Mouse (Mus musculus): ENCODE data around the gene Olfr401. TPM values are rescaled to one million over a fixed set of nuclear protein-coding genes. Genes with fewer than 3 reads are reported as not detected.
"Not testable (repeated sequence)": the region's sequence is repeated elsewhere in the genome, so short reads cannot be mapped to it uniquely, and the experiment has no call there.

Olfr401 gene
- not detected in 2 replicates for polyA plus RNA-seq (2012; rRNA removed)

DNA sequence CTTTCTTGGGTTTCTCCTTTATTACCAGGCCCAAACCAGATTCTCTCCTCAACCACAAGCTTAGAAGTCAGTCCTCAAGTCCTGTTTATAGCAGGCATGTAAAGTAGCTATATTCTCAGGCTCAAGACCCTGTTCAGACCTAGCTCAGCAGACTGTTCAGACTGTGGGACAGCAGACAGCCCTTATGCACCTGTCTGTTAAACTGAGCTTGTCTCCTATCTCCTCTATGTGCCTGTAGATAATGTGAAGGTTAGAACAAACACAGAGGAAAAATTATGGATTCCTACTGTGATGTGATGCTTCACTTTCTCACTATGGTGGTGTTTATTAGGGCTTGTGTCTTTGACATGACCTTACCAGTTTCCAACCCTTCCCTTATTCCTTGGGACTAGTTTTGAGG lies at the start of gene Olfr401:
Gene Olfr401 (plus strand): TSS at position 301 of the 400 bp plus-strand sequence.
- H3K4me3 ChIP-seq (ENCODE audit: low read depth, low read length), result no peak within 1 kb of the TSS
- TF ChIP-seq POLR2A (IDR thresholded peaks at IDR 0.05; ENCODE audit: low read depth, low read length) (no peak), CTCF (IDR thresholded peaks at IDR 0.05; ENCODE audit: extremely low read depth, insufficient read length, insufficient replicate concordance, low read depth, low read length) (no peak)
- H3K27me3 ChIP-seq (ENCODE audit: control insufficient read depth, insufficient read depth, low read length), result no peaks in the 10 kb centered on the region
- H3K4me1 ChIP-seq (ENCODE audit: control insufficient read depth, insufficient read depth, insufficient read length, low read length), result no peaks in the 10 kb centered on the region
- H3K36me3 ChIP-seq (ENCODE audit: control insufficient read depth, insufficient read depth, low read length), result no peaks in the 10 kb centered on the region
- H3K27ac ChIP-seq (ENCODE audit: insufficient read depth, low read depth, low read length), result no peak within 1 kb of the TSS

DNA sequence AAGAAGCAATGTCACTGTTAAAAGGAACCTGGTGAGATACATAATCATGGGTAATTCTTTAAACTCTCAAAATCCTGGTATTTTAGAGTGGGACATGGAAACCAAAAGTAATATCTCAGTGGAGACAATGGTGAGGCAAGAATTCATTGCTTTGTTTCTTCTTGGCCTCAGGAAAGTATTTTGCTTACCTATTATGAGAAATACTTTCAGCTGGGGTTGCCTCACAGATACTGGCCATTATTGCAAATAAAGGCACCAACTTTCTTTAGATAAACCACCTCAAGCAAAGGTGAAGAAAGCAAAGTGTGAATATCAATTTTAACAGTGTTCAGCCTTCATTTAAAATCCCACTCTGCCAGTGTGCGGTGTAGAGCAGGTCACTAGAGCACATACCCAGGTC lies 43.9 kb upstream of the Olfr401 start, which contains the start of gene Zfp616:
Gene Zfp616 (plus strand): TSS at position 301 of the 400 bp plus-strand sequence.
- 85% methylated on average over 1 of the region's 1 CpGs for WGBS
- Histone ChIP-seq H3K27ac (ENCODE audit: insufficient read depth, low read depth, low read length) (no peak within 1 kb of the TSS), H3K27me3 (ENCODE audit: control insufficient read depth, insufficient read depth, low read length) (no peaks in the 10 kb centered on the region), H3K4me1 (ENCODE audit: control insufficient read depth, insufficient read depth, insufficient read length, low read length) (no peaks in the 10 kb centered on the region), H3K36me3 (ENCODE audit: control insufficient read depth, insufficient read depth, low read length) (no peaks in the 10 kb centered on the region), H3K4me3 (ENCODE audit: low read depth, low read length) (no peak within 1 kb of the TSS)
- TF ChIP-seq CTCF (IDR thresholded peaks at IDR 0.05; ENCODE audit: extremely low read depth, insufficient read length, insufficient replicate concordance, low read depth, low read length) (no peak), POLR2A (IDR thresholded peaks at IDR 0.05; ENCODE audit: low read depth, low read length) (no peak)

DNA sequence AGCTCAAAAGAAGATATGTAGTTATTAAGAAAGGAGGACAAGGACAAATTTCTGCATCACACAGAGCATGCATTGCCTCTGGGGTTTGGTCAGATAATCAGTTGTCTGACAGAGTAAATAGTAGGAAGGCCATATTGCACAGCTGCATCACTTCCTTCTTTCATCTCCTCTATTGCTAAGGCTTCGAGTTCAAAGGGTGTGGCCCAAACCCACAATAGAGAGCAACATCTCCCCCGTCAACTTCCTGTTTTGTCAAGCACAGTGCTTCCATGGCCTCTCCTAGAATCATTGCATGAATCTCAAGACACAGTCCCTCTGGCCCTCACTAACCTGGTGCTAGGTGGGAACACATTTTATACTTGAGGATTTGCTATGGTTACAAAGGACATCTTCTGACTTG lies 12.8 kb upstream of the Olfr401 start:
- 39% methylated on average over 2 of the region's 2 CpGs for WGBS
- TF ChIP-seq CTCF (IDR thresholded peaks at IDR 0.05; ENCODE audit: extremely low read depth, insufficient read length, insufficient replicate concordance, low read depth, low read length), result no peak
- TF ChIP-seq POLR2A (IDR thresholded peaks at IDR 0.05; ENCODE audit: low read depth, low read length), result no peak
- Histone ChIP-seq H3K27ac (ENCODE audit: insufficient read depth, low read depth, low read length) (no peak overlapping the region), H3K4me3 (ENCODE audit: low read depth, low read length) (no peak overlapping the region), H3K27me3 (ENCODE audit: control insufficient read depth, insufficient read depth, low read length) (no peaks in the 10 kb centered on the region), H3K4me1 (ENCODE audit: control insufficient read depth, insufficient read depth, insufficient read length, low read length) (no peaks in the 10 kb centered on the region), H3K36me3 (ENCODE audit: control insufficient read depth, insufficient read depth, low read length) (no peaks in the 10 kb centered on the region)

DNA sequence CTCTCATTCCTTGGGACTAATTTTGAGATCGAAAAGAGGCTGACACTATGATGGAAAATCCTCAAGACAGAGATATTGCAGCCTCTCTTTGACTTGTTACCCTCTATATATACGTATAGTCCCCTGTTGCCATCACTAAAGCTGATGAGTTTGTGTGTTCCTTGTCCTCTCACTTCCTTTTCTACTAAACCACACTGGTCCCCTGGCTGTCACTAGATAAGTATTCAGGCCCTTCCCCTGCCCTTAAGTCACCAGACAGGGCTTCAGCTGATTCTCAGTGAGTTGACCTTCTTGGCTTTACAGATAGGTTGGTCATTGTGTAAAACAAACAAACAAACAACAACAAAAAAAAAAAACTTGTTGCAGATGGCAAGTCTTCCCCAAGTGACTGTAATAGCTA lies 12.0 kb upstream of the Olfr401 start:
- Histone ChIP-seq H3K27ac (ENCODE audit: insufficient read depth, low read depth, low read length) (no peak overlapping the region), H3K4me3 (ENCODE audit: low read depth, low read length) (no peak overlapping the region), H3K4me1 (ENCODE audit: control insufficient read depth, insufficient read depth, insufficient read length, low read length) (no peaks in the 10 kb centered on the region), H3K27me3 (ENCODE audit: control insufficient read depth, insufficient read depth, low read length) (no peaks in the 10 kb centered on the region), H3K36me3 (ENCODE audit: control insufficient read depth, insufficient read depth, low read length) (no peaks in the 10 kb centered on the region)
- no peak for TF ChIP-seq POLR2A (IDR thresholded peaks at IDR 0.05; ENCODE audit: low read depth, low read length)
- TF ChIP-seq CTCF (IDR thresholded peaks at IDR 0.05; ENCODE audit: extremely low read depth, insufficient read length, insufficient replicate concordance, low read depth, low read length), result no peak
- 50% methylated on average over 2 of the region's 2 CpGs for WGBS

DNA sequence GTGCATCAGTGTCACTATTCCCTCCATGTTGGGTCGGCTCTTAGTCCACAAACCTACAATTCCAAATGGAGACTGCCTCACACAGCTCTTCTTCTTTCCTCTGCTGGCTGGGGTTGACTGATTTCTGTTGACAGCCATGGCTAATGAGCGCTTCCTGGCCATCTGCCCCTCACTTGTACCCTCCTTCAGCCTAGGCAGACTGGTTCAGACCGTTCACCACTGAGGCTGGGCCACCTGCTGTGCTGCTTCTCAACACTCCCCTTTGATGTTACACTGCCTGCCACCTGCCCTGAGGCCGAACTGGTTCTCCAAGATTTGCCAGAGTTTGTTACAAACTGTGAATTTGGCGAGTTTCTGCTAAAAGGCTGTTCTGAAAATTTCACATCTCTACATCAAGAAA lies 8.4 kb upstream of the Olfr401 start:
- Histone ChIP-seq H3K27me3 (ENCODE audit: control insufficient read depth, insufficient read depth, low read length) (no peaks in the 10 kb centered on the region), H3K27ac (ENCODE audit: insufficient read depth, low read depth, low read length) (no peak overlapping the region), H3K4me3 (ENCODE audit: low read depth, low read length) (no peak overlapping the region), H3K4me1 (ENCODE audit: control insufficient read depth, insufficient read depth, insufficient read length, low read length) (no peaks in the 10 kb centered on the region), H3K36me3 (ENCODE audit: control insufficient read depth, insufficient read depth, low read length) (no peaks in the 10 kb centered on the region)
- TF ChIP-seq CTCF (IDR thresholded peaks at IDR 0.05; ENCODE audit: extremely low read depth, insufficient read length, insufficient replicate concordance, low read depth, low read length), result no peak
- no peak for TF ChIP-seq POLR2A (IDR thresholded peaks at IDR 0.05; ENCODE audit: low read depth, low read length)
- WGBS, result 35% methylated on average over 5 of the region's 5 CpGs

DNA sequence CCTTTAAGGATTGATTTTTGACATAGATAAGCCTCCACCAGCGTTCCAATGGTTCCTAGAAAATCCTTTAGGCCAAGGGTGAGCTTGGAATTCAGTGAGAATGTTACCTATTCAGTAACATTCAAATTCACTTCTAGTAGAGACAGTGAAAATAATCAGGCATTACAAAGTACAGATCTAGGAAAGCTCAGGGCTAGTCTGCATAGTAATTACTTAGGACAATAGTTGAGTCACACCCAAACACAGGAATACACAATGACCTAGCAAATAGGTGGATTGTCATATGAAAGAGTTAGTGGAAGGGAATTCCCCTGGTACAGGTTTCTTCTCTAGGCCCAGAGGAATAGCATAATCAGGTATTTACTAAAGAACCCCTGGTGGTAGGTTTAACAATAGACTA lies 26.5 kb downstream of the Olfr401 start:
- not testable (repeated sequence) for H3K27ac ChIP-seq (ENCODE audit: insufficient read depth, low read depth, low read length); H3K4me1 ChIP-seq (ENCODE audit: control insufficient read depth, insufficient read depth, insufficient read length, low read length); H3K4me3 ChIP-seq (ENCODE audit: low read depth, low read length); H3K36me3 ChIP-seq (ENCODE audit: control insufficient read depth, insufficient read depth, low read length); H3K27me3 ChIP-seq (ENCODE audit: control insufficient read depth, insufficient read depth, low read length)
- 19% methylated on average over 1 of the region's 1 CpGs for WGBS

DNA sequence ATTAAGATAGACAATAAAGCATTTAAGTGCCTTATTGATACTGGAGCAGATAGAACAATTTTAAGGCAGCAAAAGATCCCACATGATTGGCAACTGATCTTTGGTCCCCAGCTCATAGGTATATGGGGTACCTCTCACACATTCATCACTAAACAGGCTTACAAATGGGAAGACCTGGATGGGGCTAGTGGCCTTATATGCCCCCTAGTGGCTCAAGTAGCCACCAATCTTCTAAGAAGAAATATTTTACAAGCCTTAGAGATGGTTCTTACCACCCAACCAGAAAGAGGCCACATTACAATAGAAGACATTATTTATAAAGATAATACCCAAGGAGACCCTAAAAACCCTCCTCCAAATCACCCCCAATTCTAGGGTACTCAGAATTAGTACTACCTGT lies 32.4 kb downstream of the Olfr401 start:
- no peaks in the 10 kb centered on the region for H3K4me1 ChIP-seq (ENCODE audit: control insufficient read depth, insufficient read depth, insufficient read length, low read length)
- H3K27ac ChIP-seq (ENCODE audit: insufficient read depth, low read depth, low read length), result no peak overlapping the region
- TF ChIP-seq CTCF (IDR thresholded peaks at IDR 0.05; ENCODE audit: extremely low read depth, insufficient read length, insufficient replicate concordance, low read depth, low read length), result no peak
- no peak for TF ChIP-seq POLR2A (IDR thresholded peaks at IDR 0.05; ENCODE audit: low read depth, low read length)
- no peaks in the 10 kb centered on the region for H3K27me3 ChIP-seq (ENCODE audit: control insufficient read depth, insufficient read depth, low read length)
- H3K4me3 ChIP-seq (ENCODE audit: low read depth, low read length), result no peak overlapping the region
- no peaks in the 10 kb centered on the region for H3K36me3 ChIP-seq (ENCODE audit: control insufficient read depth, insufficient read depth, low read length)

DNA sequence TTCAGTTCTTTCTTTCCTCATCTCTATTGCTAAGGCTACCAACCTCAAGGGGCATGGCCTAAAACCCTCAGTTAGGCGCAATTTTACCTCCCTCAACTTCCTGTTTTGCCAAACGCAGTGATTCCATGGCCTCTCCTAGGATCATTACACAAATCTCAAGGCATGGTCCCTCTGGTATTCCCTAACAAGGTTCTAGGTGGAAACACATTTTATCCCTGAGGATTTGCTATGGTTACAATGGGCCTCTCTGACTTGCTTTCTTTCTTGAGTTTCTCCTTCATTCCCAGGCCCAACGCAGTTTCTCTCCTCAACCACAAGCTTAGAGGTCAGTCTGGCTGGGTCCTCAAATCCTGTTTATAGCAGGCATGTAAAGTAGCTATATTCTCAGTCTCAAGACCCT lies 39.7 kb downstream of the Olfr401 start, which contains the start of gene Olfr402:
Gene Olfr402 (plus strand): TSS at position 301 of the 400 bp plus-strand sequence.
- TF ChIP-seq POLR2A (IDR thresholded peaks at IDR 0.05; ENCODE audit: low read depth, low read length) (no peak), CTCF (IDR thresholded peaks at IDR 0.05; ENCODE audit: extremely low read depth, insufficient read length, insufficient replicate concordance, low read depth, low read length) (no peak)
- 59% methylated on average over 3 of the region's 3 CpGs for WGBS
- Histone ChIP-seq H3K27ac (ENCODE audit: insufficient read depth, low read depth, low read length) (no peak within 1 kb of the TSS), H3K27me3 (ENCODE audit: control insufficient read depth, insufficient read depth, low read length) (no peaks in the 10 kb centered on the region), H3K4me3 (ENCODE audit: low read depth, low read length) (no peak within 1 kb of the TSS), H3K4me1 (ENCODE audit: control insufficient read depth, insufficient read depth, insufficient read length, low read length) (no peaks in the 10 kb centered on the region), H3K36me3 (ENCODE audit: control insufficient read depth, insufficient read depth, low read length) (no peaks in the 10 kb centered on the region)

Data from small intestine, adult 2 months (tissue).